Mouse (Mus musculus) heart, embryonic 10.5 days (tissue): ENCODE data around the gene Fancd2os. TPM values are rescaled to one million over a fixed set of nuclear protein-coding genes. Genes with fewer than 3 reads are reported as not detected.

Experiments used
- DNase-seq: peaks from one replicate; pipeline ENCODE4 v3.0.0-alpha.2; 2017; ENCODE audit warnings: low spot score
- H3K27ac ChIP-seq: fragments of 300-500 bp; sonication (generic); 2 replicates; pipeline ENCODE4 v1.5.1; 2016; ENCODE audit warnings: mild to moderate bottlenecking
- H3K27me3 ChIP-seq: fragments of 300-500 bp; sonication (generic); 2 replicates; pipeline ENCODE4 v1.6.1; 2016; ENCODE audit warnings: mild to moderate bottlenecking; ENCODE audit not compliant: poor library complexity, insufficient read depth, severe bottlenecking
- H3K36me3 ChIP-seq: fragments of 300-500 bp; sonication (generic); 2 replicates; pipeline ENCODE4 v1.6.1; 2016; ENCODE audit warnings: mild to moderate bottlenecking, moderate library complexity
- H3K4me1 ChIP-seq: fragments of 300-500 bp; sonication (generic); 2 replicates; pipeline ENCODE4 v1.6.1; 2016; ENCODE audit warnings: mild to moderate bottlenecking
- H3K4me3 ChIP-seq: fragments of 300-500 bp; sonication (generic); 2 replicates; pipeline ENCODE4 v1.5.1; 2016; ENCODE audit warnings: mild to moderate bottlenecking, moderate library complexity
- H3K9me3 ChIP-seq: fragments of 300-500 bp; sonication (generic); 2 replicates; pipeline ENCODE4 v1.6.1; 2016; ENCODE audit warnings: mild to moderate bottlenecking, moderate library complexity
- WGBS: fragments of 180-500 bp; shearing (Covaris S2); methylation state at CpG from one replicate; pipeline ENCODE4 v1.1.7; 2016; 5-methylcytosine and 5-hydroxymethylcytosine counted together
- polyA plus RNA-seq: library from polyadenylated mRNA; unstranded; fragments of >200 nt; fragmentation: Nextera tagmentation; extraction: Ambion mirVana; gene quantifications from 2 replicates; pipeline ENCODE4 v1.2.1, GENCODE M21; 2016

Gene Fancd2os
- polyA plus RNA-seq, 1 experiment from 2014 or later, result 0.38 TPM

DNA sequence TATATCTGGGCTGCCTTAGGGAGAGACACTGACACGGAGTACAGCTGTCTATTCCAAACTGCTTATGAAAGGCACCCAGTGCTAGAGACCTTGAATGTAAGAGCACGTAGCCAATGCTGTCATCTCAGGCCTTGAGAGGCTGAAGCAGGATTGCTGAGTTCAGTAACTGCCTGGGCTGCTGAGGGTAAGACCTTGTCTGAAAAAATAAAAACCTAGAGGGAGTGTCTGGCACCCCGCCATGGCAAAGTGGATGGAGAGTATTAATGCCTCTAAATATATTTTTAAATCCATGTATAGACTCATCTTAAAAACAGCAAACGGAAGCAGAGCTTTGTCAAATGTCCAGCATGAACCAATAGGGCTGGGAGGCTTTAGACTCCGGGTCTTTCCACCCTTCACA, 682 bp downstream of the Fancd2os start:
- H3K36me3 ChIP-seq, result peaks cover 10% of the 10 kb centered on the region; the same call in 1 of the 2 replicates
- H3K4me3 ChIP-seq, result no peak overlapping the region
- peaks cover 8% of the 10 kb centered on the region for H3K4me1 ChIP-seq
- DNase-seq, result no peak
- no peaks in the 10 kb centered on the region for H3K9me3 ChIP-seq
- H3K27me3 ChIP-seq, result no peaks in the 10 kb centered on the region
- WGBS, result 82% methylated on average over 5 of the region's 5 CpGs
- no peak overlapping the region for H3K27ac ChIP-seq

DNA sequence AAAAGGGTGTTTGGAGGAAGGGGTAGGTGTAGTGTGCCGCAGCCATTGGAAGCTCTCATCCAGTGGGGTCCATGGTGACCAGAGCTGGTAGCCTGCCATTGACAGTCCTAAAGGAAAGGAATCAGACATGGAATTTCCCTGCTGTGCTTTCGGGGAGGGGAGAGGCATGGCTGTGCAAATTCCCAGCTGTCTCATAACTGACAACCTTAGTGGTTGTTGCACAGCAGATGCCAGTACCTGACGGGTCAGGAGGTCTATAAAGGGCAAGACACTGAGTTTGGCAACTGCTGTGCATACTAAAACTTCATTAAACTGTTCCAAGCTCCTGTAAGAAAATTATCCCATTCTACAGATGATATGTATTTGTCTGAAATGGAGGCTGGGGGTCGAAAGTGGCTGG, 2.6 kb downstream of the Fancd2os start:
- H3K27ac ChIP-seq, result no peak overlapping the region
- no peak for DNase-seq
- H3K36me3 ChIP-seq, result peaks cover 10% of the 10 kb centered on the region; the same call in 1 of the 2 replicates
- no peaks in the 10 kb centered on the region for H3K9me3 ChIP-seq
- H3K27me3 ChIP-seq, result no peaks in the 10 kb centered on the region
- no peak overlapping the region for H3K4me3 ChIP-seq
- 88% methylated on average over 4 of the region's 4 CpGs for WGBS
- peaks cover 8% of the 10 kb centered on the region for H3K4me1 ChIP-seq

DNA sequence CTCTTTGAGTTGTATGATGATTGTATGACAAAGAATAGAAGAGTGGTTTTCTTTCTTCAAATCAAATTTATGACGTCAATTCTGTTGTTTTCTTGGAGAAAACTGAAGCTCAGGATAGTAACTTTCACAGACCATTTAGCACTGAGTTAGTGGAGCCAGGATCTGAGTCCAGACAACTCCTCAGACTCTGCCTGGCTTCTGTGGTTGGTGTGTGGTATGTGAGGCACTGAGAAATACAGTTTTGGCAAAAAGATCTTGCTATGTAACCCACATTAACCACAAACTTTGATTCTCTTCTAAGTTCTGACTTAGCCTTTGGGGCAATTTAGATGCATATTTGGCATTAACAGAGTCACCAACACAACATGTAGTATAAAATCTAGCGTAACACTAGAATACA, 7.9 kb downstream of the Fancd2os start:
- no peak for DNase-seq
- peaks cover 19% of the 10 kb centered on the region for H3K36me3 ChIP-seq
- no peak overlapping the region for H3K4me3 ChIP-seq
- no peaks in the 10 kb centered on the region for H3K4me1 ChIP-seq
- no peaks in the 10 kb centered on the region for H3K27me3 ChIP-seq
- no peak overlapping the region for H3K27ac ChIP-seq
- H3K9me3 ChIP-seq, result no peaks in the 10 kb centered on the region
- 92% methylated on average over 2 of the region's 2 CpGs for WGBS

DNA sequence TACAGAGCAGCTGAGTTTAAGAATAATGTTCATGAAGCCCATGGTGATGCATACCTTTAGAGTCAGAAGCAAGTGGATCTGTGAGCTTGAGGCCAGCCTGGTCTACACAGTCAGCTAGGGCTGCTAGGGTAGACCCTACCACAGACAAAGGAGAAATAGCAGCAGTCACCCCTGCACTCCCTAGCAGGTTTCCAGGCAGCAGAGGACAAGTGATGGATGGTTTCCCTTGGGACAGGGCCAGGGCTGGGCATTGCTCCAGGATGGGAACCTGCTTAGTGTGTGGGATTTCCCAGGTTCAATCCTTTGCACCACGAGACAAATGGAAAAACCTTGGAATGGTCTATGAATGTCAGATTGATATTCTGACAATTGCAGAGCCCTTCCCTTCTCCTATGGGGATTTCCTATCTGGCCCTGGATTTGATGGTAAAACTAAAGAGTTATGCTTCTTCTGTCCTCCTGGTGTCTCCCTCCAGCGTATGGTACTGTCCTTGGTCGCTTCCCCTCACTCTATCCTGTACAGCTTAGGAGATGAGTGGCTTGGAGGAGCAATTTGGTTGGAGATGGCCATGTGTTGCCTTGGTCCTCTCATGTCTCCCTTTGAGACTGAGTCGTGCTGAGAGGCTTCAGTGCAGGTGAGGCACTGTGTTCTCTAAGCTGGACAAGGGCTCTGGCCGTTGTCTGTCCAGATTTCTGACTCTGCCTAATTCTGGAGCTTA, 13.9 kb downstream of the Fancd2os start:
- Histone ChIP-seq H3K9me3 (no peaks in the 10 kb centered on the region), H3K4me1 (no peaks in the 10 kb centered on the region), H3K4me3 (no peak overlapping the region), H3K36me3 (peaks cover 29% of the 10 kb centered on the region), H3K27me3 (no peaks in the 10 kb centered on the region), H3K27ac (no peak overlapping the region)
- no peak for DNase-seq
- 78% methylated on average over 5 of the region's 5 CpGs for WGBS

DNA sequence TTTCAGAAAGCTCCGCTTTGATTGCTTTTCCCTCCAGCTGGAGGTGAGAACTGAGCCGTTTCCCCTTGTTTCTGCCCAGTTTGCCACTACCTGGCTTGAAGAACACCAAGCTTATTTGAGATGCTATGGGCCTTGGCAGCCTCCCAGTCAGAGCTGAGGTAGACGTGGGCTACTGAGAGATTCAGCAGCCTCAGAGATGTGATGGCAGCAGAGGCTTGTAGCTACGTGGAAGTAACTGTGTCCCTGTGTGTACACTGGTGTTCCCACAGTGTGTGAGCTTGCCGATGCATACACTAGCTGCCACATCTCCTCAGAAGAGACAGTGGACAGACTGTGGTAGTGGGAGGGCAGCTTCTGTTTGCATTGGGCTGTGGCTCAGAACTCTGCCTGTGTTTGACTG, 15.4 kb downstream of the Fancd2os start:
- WGBS, result 90% methylated on average over 5 of the region's 5 CpGs
- H3K36me3 ChIP-seq, result peaks cover 33% of the 10 kb centered on the region

DNA sequence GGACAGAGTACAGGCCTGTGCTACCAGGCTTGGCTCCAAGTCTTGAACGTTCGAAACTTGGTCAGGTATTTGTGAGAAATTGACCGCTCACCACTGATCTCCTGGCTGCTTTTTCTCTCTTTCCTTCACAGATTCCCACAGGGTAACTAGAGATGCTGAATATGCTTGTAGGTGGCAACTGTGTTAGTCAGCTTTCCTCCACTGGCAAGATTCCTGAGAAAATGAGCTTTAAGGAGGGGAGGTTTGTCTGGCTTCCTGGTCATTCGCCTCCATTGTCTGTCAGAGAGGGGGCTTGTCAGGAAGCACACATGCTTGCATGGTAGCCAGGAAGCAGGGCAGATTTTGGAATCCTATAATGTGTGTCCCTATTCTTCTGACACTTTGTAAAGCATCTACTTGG, 17.5 kb downstream of the Fancd2os start:
- Histone ChIP-seq H3K27me3 (no peaks in the 10 kb centered on the region), H3K4me3 (no peak overlapping the region), H3K4me1 (no peaks in the 10 kb centered on the region), H3K36me3 (peaks cover 32% of the 10 kb centered on the region), H3K9me3 (no peaks in the 10 kb centered on the region), H3K27ac (no peak overlapping the region)
- WGBS, result 93% methylated on average over 4 of the region's 4 CpGs
- no peak for DNase-seq

More for the DNA sequence above, 15.4 kb downstream of the Fancd2os start:
- H3K4me1 ChIP-seq, result no peaks in the 10 kb centered on the region
- H3K4me3 ChIP-seq, result no peak overlapping the region
- no peak overlapping the region for H3K27ac ChIP-seq
- no peaks in the 10 kb centered on the region for H3K27me3 ChIP-seq
- H3K9me3 ChIP-seq, result no peaks in the 10 kb centered on the region
- DNase-seq, result no peak

DNA sequence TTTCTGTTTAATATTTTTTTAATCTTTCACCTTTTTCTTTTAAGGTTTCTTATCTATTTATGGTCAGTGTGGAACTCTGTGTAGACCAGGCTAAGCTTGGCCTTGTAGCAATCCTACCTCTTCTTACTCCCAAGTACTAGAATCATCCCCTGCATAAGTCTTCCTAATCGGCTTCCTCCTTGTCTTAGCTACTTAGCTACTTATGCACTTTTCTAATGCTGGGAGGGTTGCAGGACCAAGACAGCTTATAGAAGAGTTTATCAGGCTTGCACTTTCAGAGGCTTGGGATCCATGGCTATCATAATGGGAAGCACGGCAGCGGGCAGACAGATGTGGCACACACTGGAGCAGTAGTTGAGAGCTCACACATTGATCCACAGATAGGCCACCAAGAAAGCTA, 21.2 kb downstream of the Fancd2os start:
- Histone ChIP-seq H3K4me1 (no peaks in the 10 kb centered on the region), H3K9me3 (no peaks in the 10 kb centered on the region), H3K27ac (no peak overlapping the region), H3K27me3 (no peaks in the 10 kb centered on the region), H3K36me3 (peaks cover 53% of the 10 kb centered on the region), H3K4me3 (no peak overlapping the region)
- DNase-seq, result no peak
- 88% methylated on average over 3 of the region's 3 CpGs for WGBS

DNA sequence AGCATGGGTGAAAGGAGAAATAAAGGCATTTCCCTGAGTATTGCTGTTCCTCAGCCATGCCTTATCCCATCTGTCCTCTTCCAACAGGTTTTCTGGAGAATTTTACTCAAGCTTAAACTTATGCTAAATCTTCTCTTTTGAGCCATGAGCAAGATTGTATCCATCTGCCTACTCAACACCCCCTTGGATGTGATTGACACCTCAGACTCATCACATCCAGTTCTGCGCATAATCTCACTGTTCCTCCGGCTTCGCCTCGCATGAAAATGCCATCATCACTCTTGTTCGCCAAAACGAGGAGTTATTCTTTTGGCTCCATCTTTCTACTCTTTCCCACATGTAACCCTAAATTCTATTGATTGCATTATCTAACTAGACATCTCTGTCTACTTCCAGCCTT, 24.5 kb downstream of the Fancd2os start:
- peaks cover 57% of the 10 kb centered on the region for H3K36me3 ChIP-seq
- no peak overlapping the region for H3K4me3 ChIP-seq
- no peaks in the 10 kb centered on the region for H3K9me3 ChIP-seq
- WGBS, result 95% methylated on average over 6 of the region's 6 CpGs
- no peak overlapping the region for H3K27ac ChIP-seq
- no peaks in the 10 kb centered on the region for H3K4me1 ChIP-seq
- no peaks in the 10 kb centered on the region for H3K27me3 ChIP-seq
- DNase-seq, result no peak

DNA sequence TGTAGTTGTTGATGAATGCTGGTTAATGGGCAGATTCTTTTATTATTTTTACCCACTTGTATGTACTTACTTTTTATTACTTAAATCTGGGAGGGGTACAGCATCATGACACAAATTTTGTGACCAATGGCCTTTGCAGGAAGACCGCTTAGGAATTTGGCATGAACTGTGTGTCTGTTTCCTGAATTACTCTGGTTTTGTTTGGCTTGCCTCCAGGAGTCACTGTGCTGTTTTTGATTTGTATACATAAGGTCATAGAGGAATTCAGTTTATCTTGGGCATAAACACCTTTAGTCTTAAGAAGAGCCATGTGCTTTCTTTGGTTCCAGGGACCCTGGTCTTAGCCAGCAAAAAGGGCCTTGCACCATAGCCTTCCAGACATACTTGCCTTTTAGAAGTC, 36.0 kb downstream of the Fancd2os start:
- Histone ChIP-seq H3K9me3 (no peaks in the 10 kb centered on the region), H3K36me3 (peaks cover 73% of the 10 kb centered on the region), H3K4me1 (no peaks in the 10 kb centered on the region), H3K27me3 (no peaks in the 10 kb centered on the region), H3K27ac (no peak overlapping the region), H3K4me3 (no peak overlapping the region)
- no peak for DNase-seq
- 80% methylated on average over 1 of the region's 1 CpGs for WGBS

DNA sequence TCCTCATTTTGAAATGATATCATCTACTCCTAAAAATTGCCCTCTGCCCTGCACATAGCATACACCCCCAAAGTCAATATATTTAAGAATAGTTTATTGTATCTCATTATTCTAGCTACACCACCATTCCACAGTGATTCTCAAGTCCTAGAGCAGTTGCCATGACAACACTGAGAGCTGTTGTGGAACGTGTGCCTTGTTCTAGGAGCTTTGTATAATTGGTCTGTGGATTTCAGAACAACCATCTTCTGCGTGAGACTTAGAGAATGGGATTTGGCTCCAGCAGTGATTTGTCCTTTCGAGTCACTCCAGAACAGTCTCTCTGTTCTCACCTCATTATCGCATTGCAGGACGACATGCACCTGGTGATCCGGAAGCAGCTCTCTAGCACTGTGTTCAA, 40.8 kb downstream of the Fancd2os start:
- peaks cover 49% of the 10 kb centered on the region for H3K36me3 ChIP-seq
- no peak overlapping the region for H3K4me3 ChIP-seq
- no peaks in the 10 kb centered on the region for H3K9me3 ChIP-seq
- H3K4me1 ChIP-seq, result no peaks in the 10 kb centered on the region
- DNase-seq, result no peak
- 84% methylated on average over 6 of the region's 6 CpGs for WGBS
- no peak overlapping the region for H3K27ac ChIP-seq
- H3K27me3 ChIP-seq, result no peaks in the 10 kb centered on the region

Other genes with a start within 250 kb of the Fancd2os start
- 46.7 TPM in 2 replicates for gene Tada3, start 222.8 kb downstream of the Fancd2os start, polyA plus RNA-seq
- gene Arpc4, start 222.6 kb downstream of the Fancd2os start, polyA plus RNA-seq, result 330 and 356 TPM in 2 replicates
- 2.0 and 2.5 TPM in 2 replicates for gene Ttll3, start 211.5 kb downstream of the Fancd2os start, polyA plus RNA-seq
- gene Rpusd3, start 181.4 kb downstream of the Fancd2os start, polyA plus RNA-seq, result 23.4 and 26.1 TPM in 2 replicates
- gene Cidec, start 165.0 kb downstream of the Fancd2os start, polyA plus RNA-seq, result 0.10 TPM in 1 of 2 replicates, not detected in the other
- gene Jagn1, start 158.1 kb downstream of the Fancd2os start, polyA plus RNA-seq, result 79.5 and 89.1 TPM in 2 replicates
- 1.9 and 3.6 TPM in 2 replicates for gene Il17re, start 142.2 kb downstream of the Fancd2os start, polyA plus RNA-seq
- 4.3 and 4.5 TPM in 2 replicates for gene Il17rc, start 129.3 kb downstream of the Fancd2os start, polyA plus RNA-seq
- 42.1 and 57.8 TPM in 2 replicates for gene Creld1, start 117.4 kb downstream of the Fancd2os start, polyA plus RNA-seq
- gene Prrt3, start 98.8 kb downstream of the Fancd2os start, polyA plus RNA-seq, result 0.32 and 0.41 TPM in 2 replicates
- 88.0 and 90.2 TPM in 2 replicates for gene Emc3, start 69.1 kb downstream of the Fancd2os start, polyA plus RNA-seq
- 12.6 and 13.9 TPM in 2 replicates for gene Fancd2, start 69.0 kb downstream of the Fancd2os start, polyA plus RNA-seq
- gene Brk1, start 4.1 kb upstream of the Fancd2os start, polyA plus RNA-seq, result 170 and 197 TPM in 2 replicates
- 32.3 and 34.2 TPM in 2 replicates for gene Vhl, start 23.2 kb upstream of the Fancd2os start, polyA plus RNA-seq
- 12.5 TPM in 2 replicates for gene Irak2, start 37.8 kb upstream of the Fancd2os start, polyA plus RNA-seq
- gene Tatdn2, start 96.3 kb upstream of the Fancd2os start, polyA plus RNA-seq, result 0.70 and 0.84 TPM in 2 replicates
- 1.5 TPM in 1 of 2 replicates, not detected in the other for gene Ghrl, start 119.2 kb upstream of the Fancd2os start, polyA plus RNA-seq
- gene Sec13, start 140.0 kb upstream of the Fancd2os start, polyA plus RNA-seq, result 288 and 313 TPM in 2 replicates